Mouse (Mus musculus): ENCODE measurements at regions not wholly inside any gene's neighbourhood (a gene's known extent, or its start where the extent isn't known, plus 50 kb on each side); places are given as distances from the start of the nearest gene placed in this dataset.
"Not testable (repeated sequence)": the region's sequence is repeated elsewhere in the genome, so short reads cannot be mapped to it uniquely, and the experiment has no call there.

GRCm38 (mm10) chr10:46629876-46630275, 1052.2 kb downstream of the Hace1 start:
- no peaks in the 10 kb centered on the region for H3K36me3 ChIP-seq
- no peak for ATAC-seq (ENCODE audit: extremely low read depth, insufficient number of reproducible peaks, low FRiP score, low TSS enrichment)
- no peak overlapping the region for H3K4me3 ChIP-seq
- no peak overlapping the region for H3K27ac ChIP-seq (replicated peaks)
- H3K9ac ChIP-seq = no peak overlapping the region
- no peaks in the 10 kb centered on the region for H3K4me1 ChIP-seq
- H3K27me3 ChIP-seq (replicated peaks) = no peaks in the 10 kb centered on the region
- WGBS = 70% methylated on average over 1 of the region's 1 CpGs
- H3K9me3 ChIP-seq = no peaks in the 10 kb centered on the region
- H3K4me2 ChIP-seq = no peak overlapping the region

GRCm38 (mm10) chr10:46663041-46663440, 1085.4 kb downstream of the Hace1 start:
- no peak overlapping the region for H3K9ac ChIP-seq
- no peaks in the 10 kb centered on the region for H3K4me1 ChIP-seq
- H3K27ac ChIP-seq (replicated peaks) = no peak overlapping the region
- H3K36me3 ChIP-seq = no peaks in the 10 kb centered on the region
- no peak for ATAC-seq (ENCODE audit: extremely low read depth, insufficient number of reproducible peaks, low FRiP score, low TSS enrichment)
- no peaks in the 10 kb centered on the region for H3K9me3 ChIP-seq
- no peak overlapping the region for H3K4me3 ChIP-seq
- H3K27me3 ChIP-seq (replicated peaks) = no peaks in the 10 kb centered on the region
- H3K4me2 ChIP-seq = no peak overlapping the region

- H3K36me3 ChIP-seq; ATAC-seq (ENCODE audit: extremely low read depth, insufficient number of reproducible peaks, low FRiP score, low TSS enrichment); H3K4me1 ChIP-seq; H3K9me3 ChIP-seq; H3K4me3 ChIP-seq; H3K9ac ChIP-seq; H3K4me2 ChIP-seq; H3K27ac ChIP-seq (replicated peaks); H3K27me3 ChIP-seq (replicated peaks): not testable (repeated sequence)
- 76% methylated on average over 1 of the region's 1 CpGs for WGBS
Observed at GRCm38 (mm10) chr10:46689823-46690372, 1112.3 kb downstream of the Hace1 start.

GRCm38 (mm10) chr10:46692661-46693060, 1115.0 kb downstream of the Hace1 start:
- H3K4me3 ChIP-seq = no peak overlapping the region
- no peaks in the 10 kb centered on the region for H3K9me3 ChIP-seq
- WGBS = 69% methylated on average over 3 of the region's 3 CpGs
- no peaks in the 10 kb centered on the region for H3K36me3 ChIP-seq
- H3K4me1 ChIP-seq = no peaks in the 10 kb centered on the region
- H3K9ac ChIP-seq = no peak overlapping the region
- no peaks in the 10 kb centered on the region for H3K27me3 ChIP-seq (replicated peaks)
- H3K27ac ChIP-seq (replicated peaks) = no peak overlapping the region
- no peak for ATAC-seq (ENCODE audit: extremely low read depth, insufficient number of reproducible peaks, low FRiP score, low TSS enrichment)
- no peak overlapping the region for H3K4me2 ChIP-seq

GRCm38 (mm10) chr10:46697363-46698246, 1120.0 kb downstream of the Hace1 start:
- WGBS = 41% methylated on average over 2 of the region's 2 CpGs
- no peaks in the 10 kb centered on the region for H3K4me1 ChIP-seq
- no peaks in the 10 kb centered on the region for H3K27me3 ChIP-seq (replicated peaks)
- no peak for ATAC-seq (ENCODE audit: extremely low read depth, insufficient number of reproducible peaks, low FRiP score, low TSS enrichment)
- H3K4me3 ChIP-seq = no peak overlapping the region
- H3K9ac ChIP-seq = no peak overlapping the region
- H3K36me3 ChIP-seq = no peaks in the 10 kb centered on the region
- no peak overlapping the region for H3K4me2 ChIP-seq
- H3K9me3 ChIP-seq = no peaks in the 10 kb centered on the region
- H3K27ac ChIP-seq (replicated peaks) = 0 out of 2 replicates have a peak overlapping the region, but pooled peaks have one; percentile 37

GRCm38 (mm10) chr10:46701221-46701620, 1123.6 kb downstream of the Hace1 start:
- no peak overlapping the region for H3K4me3 ChIP-seq
- H3K9me3 ChIP-seq = no peaks in the 10 kb centered on the region
- WGBS = 63% methylated on average over 4 of the region's 4 CpGs
- no peak overlapping the region for H3K9ac ChIP-seq
- ATAC-seq (ENCODE audit: extremely low read depth, insufficient number of reproducible peaks, low FRiP score, low TSS enrichment) = no peak
- no peak overlapping the region for H3K27ac ChIP-seq (replicated peaks)
- H3K27me3 ChIP-seq (replicated peaks) = no peaks in the 10 kb centered on the region
- H3K4me2 ChIP-seq = no peak overlapping the region
- H3K4me1 ChIP-seq = no peaks in the 10 kb centered on the region
- H3K36me3 ChIP-seq = no peaks in the 10 kb centered on the region

GRCm38 (mm10) chr10:46708022-46708421, 1130.4 kb downstream of the Hace1 start:
- not testable (repeated sequence) for H3K4me1 ChIP-seq; ATAC-seq (ENCODE audit: extremely low read depth, insufficient number of reproducible peaks, low FRiP score, low TSS enrichment); H3K27me3 ChIP-seq (replicated peaks); H3K27ac ChIP-seq (replicated peaks); H3K9me3 ChIP-seq; H3K4me3 ChIP-seq; H3K36me3 ChIP-seq; H3K9ac ChIP-seq; H3K4me2 ChIP-seq

- H3K4me1 ChIP-seq = no peaks in the 10 kb centered on the region
- H3K27ac ChIP-seq (replicated peaks) = no peak overlapping the region
- H3K9me3 ChIP-seq = no peaks in the 10 kb centered on the region
- H3K9ac ChIP-seq = no peak overlapping the region
- H3K4me3 ChIP-seq = no peak overlapping the region
- H3K4me2 ChIP-seq = no peak overlapping the region
- no peak for ATAC-seq (ENCODE audit: extremely low read depth, insufficient number of reproducible peaks, low FRiP score, low TSS enrichment)
- no peaks in the 10 kb centered on the region for H3K36me3 ChIP-seq
- H3K27me3 ChIP-seq (replicated peaks) = no peaks in the 10 kb centered on the region
Observed at GRCm38 (mm10) chr10:46712690-46713089, 1135.1 kb downstream of the Hace1 start.

GRCm38 (mm10) chr10:46718349-46719087, 1140.9 kb downstream of the Hace1 start:
- H3K4me1 ChIP-seq = no peaks in the 10 kb centered on the region
- H3K9me3 ChIP-seq = no peaks in the 10 kb centered on the region
- H3K27me3 ChIP-seq (replicated peaks) = no peaks in the 10 kb centered on the region
- H3K4me3 ChIP-seq = no peak overlapping the region
- H3K4me2 ChIP-seq = no peak overlapping the region
- no peak overlapping the region for H3K27ac ChIP-seq (replicated peaks)
- ATAC-seq (ENCODE audit: extremely low read depth, insufficient number of reproducible peaks, low FRiP score, low TSS enrichment) = no peak
- WGBS = 69% methylated on average over 2 of the region's 2 CpGs
- no peak overlapping the region for H3K9ac ChIP-seq
- no peaks in the 10 kb centered on the region for H3K36me3 ChIP-seq

GRCm38 (mm10) chr10:46719088-46719469, 1141.5 kb downstream of the Hace1 start:
- H3K9ac ChIP-seq = no peak overlapping the region
- H3K36me3 ChIP-seq = no peaks in the 10 kb centered on the region
- H3K4me1 ChIP-seq = no peaks in the 10 kb centered on the region
- H3K4me2 ChIP-seq = no peak overlapping the region
- ATAC-seq (ENCODE audit: extremely low read depth, insufficient number of reproducible peaks, low FRiP score, low TSS enrichment) = no peak
- H3K9me3 ChIP-seq = no peaks in the 10 kb centered on the region
- no peak overlapping the region for H3K27ac ChIP-seq (replicated peaks)
- H3K4me3 ChIP-seq = no peak overlapping the region
- WGBS = 68% methylated on average over 2 of the region's 2 CpGs
- no peaks in the 10 kb centered on the region for H3K27me3 ChIP-seq (replicated peaks)

GRCm38 (mm10) chr10:46723666-46724065, 1146.0 kb downstream of the Hace1 start:
- Histone ChIP-seq H3K36me3 (no peaks in the 10 kb centered on the region), H3K9ac (no peak overlapping the region), H3K4me1 (no peaks in the 10 kb centered on the region), H3K27me3 (replicated peaks) (no peaks in the 10 kb centered on the region), H3K9me3 (no peaks in the 10 kb centered on the region), H3K4me2 (no peak overlapping the region), H3K4me3 (no peak overlapping the region), H3K27ac (replicated peaks) (no peak overlapping the region)
- 39% methylated on average over 2 of the region's 2 CpGs for WGBS
- no peak for ATAC-seq (ENCODE audit: extremely low read depth, insufficient number of reproducible peaks, low FRiP score, low TSS enrichment)

Data from heart, embryonic 13.5 days (tissue).